Mouse (Mus musculus): ENCODE measurements around the gene Irx2. TPM values are rescaled to one million over a fixed set of nuclear protein-coding genes. Genes with fewer than 3 reads are reported as not detected.
A peak's percentile ranks its signal among the peaks of the same experiment; 100 is the strongest.

Gene Irx2
- polyA plus RNA-seq, 1 experiment, result 7.7 TPM

DNA sequence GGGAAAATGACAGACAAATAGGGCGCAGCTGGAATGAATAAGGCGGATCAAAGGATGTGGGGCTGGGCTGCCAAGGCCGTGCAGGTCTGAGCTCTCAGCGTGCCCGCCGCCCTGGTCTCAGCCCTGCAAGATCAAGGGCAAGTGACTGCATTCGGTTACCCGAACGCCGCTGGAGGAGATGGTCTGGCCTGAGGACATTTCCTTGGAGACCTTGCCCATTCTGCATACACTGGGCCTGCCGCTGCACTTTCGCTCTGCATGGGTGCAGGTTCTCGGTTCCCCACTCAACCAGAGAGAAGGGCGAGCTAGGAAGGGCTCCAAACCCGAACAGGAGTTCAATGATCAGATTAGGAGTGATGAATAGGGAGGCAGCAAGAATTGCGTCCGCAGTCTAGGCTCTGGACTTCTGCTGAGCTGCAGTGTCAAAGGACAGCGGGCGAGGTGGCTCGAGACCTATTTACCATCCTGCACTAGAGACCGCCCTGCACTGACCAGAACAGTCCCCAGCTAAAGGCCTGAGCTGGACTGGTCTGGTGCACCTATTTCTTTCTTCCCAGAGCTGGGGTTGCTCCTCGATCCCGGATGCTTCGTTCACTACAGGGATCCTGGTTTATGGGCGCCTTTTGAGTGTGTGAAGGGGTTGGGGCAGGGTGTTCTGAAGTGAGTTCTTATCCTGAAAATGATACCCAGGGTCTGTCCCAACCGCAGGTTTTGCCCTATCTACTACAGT is 9.9 kb downstream of the Irx2 start:
- Histone ChIP-seq H3K79me3 (ENCODE audit: low read depth) (no peaks in the 10 kb centered on the region), H3K4me3 (ENCODE audit: insufficient read depth, poor library complexity, severe bottlenecking) (no peak overlapping the region), H3K79me2 (ENCODE audit: control insufficient read depth, insufficient read depth) (no peaks in the 10 kb centered on the region), H3K27me3 (ENCODE audit: control insufficient read depth, insufficient read depth, insufficient read length) (no peaks in the 10 kb centered on the region), H3ac (ENCODE audit: control insufficient read depth, insufficient read length, low read depth) (no peak overlapping the region), H3K36me3 (ENCODE audit: control insufficient read depth, insufficient read depth) (no peaks in the 10 kb centered on the region)
- no peak for TF ChIP-seq CEBPB (IDR thresholded peaks at IDR 0.05; ENCODE audit: low read depth)
- no peak for TF ChIP-seq MAX (IDR thresholded peaks at IDR 0.05)

DNA sequence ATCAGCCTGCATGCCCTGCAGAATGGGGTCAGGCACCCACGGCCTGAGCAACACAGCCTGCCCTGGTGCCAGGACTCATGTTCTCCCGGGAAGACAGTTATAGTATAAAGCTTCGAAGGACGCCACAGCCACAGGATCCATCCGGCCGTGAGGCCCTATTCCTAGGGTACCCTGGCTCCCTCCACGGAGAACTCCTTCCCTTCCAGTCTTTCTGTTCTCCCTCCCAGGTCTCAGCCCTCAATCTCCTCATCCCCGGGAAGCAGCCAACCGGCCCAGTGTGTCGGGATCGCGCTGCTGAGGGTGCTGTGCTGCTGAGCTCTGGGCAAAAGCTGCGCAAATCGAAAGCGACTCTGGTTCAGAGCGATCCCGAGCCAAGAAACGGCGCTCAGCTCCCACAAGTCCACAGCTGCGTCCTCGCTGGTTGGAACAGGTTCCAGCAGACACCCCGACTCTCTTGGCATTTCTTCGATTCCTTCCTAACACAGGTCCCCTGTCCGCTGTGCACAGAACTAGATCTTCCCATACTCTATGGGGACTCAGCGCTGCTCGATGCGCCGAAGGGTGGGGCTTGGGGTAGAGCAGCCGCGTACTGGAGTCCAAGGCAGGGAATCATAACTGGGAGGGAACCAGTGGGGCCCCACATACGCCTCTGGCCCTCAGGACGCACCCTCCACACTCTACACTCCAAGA is 11.0 kb downstream of the Irx2 start:
- no peak for TF ChIP-seq USF1 (IDR thresholded peaks at IDR 0.05; ENCODE audit: low read depth)
- no peak for TF ChIP-seq MAX (IDR thresholded peaks at IDR 0.05)
- no peak for TF ChIP-seq MYOG (IDR thresholded peaks at IDR 0.05; ENCODE audit: control insufficient read depth, extremely low read depth, insufficient read length)
- no peak for TF ChIP-seq FOSL1 (IDR thresholded peaks at IDR 0.05; ENCODE audit: insufficient read depth, low read length, poor library complexity, severe bottlenecking)
- TF ChIP-seq MYOD1 (IDR thresholded peaks at IDR 0.05; ENCODE audit: control insufficient read depth, insufficient read length, low read depth), result no peak
- no peak for TF ChIP-seq CTCF (IDR thresholded peaks at IDR 0.05; ENCODE audit: control insufficient read depth, insufficient read depth, insufficient read length)
- no peak for TF ChIP-seq CEBPB (IDR thresholded peaks at IDR 0.05; ENCODE audit: low read depth)
- Histone ChIP-seq H3K79me2 (ENCODE audit: control insufficient read depth, insufficient read depth) (no peaks in the 10 kb centered on the region), H3K36me3 (ENCODE audit: control insufficient read depth, insufficient read depth) (no peaks in the 10 kb centered on the region), H3K27me3 (ENCODE audit: control insufficient read depth, insufficient read depth, insufficient read length) (no peaks in the 10 kb centered on the region), H3K79me3 (ENCODE audit: low read depth) (no peaks in the 10 kb centered on the region), H3ac (ENCODE audit: control insufficient read depth, insufficient read length, low read depth) (no peak overlapping the region), H3K4me3 (ENCODE audit: insufficient read depth, poor library complexity, severe bottlenecking) (peak overlapping the region; percentile 23)

DNA sequence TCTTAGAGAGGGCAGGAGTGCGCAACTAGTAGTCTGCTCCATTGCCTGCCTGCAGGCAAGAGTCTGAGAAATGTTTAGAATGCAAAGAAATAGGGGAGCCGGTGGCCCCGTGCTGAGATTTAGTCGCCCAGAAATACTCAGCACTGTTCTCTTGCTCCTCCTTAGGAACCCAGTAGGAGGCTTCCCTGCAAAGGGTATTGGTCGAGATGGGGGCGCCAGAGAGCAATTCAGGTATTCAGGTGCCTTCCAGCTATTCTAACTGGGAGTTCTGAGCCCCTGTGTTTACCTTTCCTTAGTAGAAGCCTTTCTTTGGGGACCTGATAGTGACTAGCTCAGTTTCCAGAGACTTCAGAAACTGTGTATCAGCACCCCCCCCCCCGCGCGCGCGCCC is 11.5 kb downstream of the Irx2 start:
- H3K4me3 ChIP-seq (ENCODE audit: insufficient read depth, poor library complexity, severe bottlenecking), result no peak overlapping the region
- H3ac ChIP-seq (ENCODE audit: control insufficient read depth, insufficient read length, low read depth), result no peak overlapping the region
- no peaks in the 10 kb centered on the region for H3K79me3 ChIP-seq (ENCODE audit: low read depth)
- TF ChIP-seq USF1 (IDR thresholded peaks at IDR 0.05; ENCODE audit: low read depth), result no peak
- TF ChIP-seq MYOG (IDR thresholded peaks at IDR 0.05; ENCODE audit: control insufficient read depth, extremely low read depth, insufficient read length), result no peak
- no peak for TF ChIP-seq CTCF (IDR thresholded peaks at IDR 0.05; ENCODE audit: control insufficient read depth, insufficient read depth, insufficient read length)
- no peak for TF ChIP-seq CEBPB (IDR thresholded peaks at IDR 0.05; ENCODE audit: low read depth)
- no peak for TF ChIP-seq MYOD1 (IDR thresholded peaks at IDR 0.05; ENCODE audit: control insufficient read depth, insufficient read length, low read depth)
- TF ChIP-seq FOSL1 (IDR thresholded peaks at IDR 0.05; ENCODE audit: insufficient read depth, low read length, poor library complexity, severe bottlenecking), result no peak
- TF ChIP-seq MAX (IDR thresholded peaks at IDR 0.05), result no peak
- no peaks in the 10 kb centered on the region for H3K27me3 ChIP-seq (ENCODE audit: control insufficient read depth, insufficient read depth, insufficient read length)
- H3K79me2 ChIP-seq (ENCODE audit: control insufficient read depth, insufficient read depth), result no peaks in the 10 kb centered on the region
- no peaks in the 10 kb centered on the region for H3K36me3 ChIP-seq (ENCODE audit: control insufficient read depth, insufficient read depth)

DNA sequence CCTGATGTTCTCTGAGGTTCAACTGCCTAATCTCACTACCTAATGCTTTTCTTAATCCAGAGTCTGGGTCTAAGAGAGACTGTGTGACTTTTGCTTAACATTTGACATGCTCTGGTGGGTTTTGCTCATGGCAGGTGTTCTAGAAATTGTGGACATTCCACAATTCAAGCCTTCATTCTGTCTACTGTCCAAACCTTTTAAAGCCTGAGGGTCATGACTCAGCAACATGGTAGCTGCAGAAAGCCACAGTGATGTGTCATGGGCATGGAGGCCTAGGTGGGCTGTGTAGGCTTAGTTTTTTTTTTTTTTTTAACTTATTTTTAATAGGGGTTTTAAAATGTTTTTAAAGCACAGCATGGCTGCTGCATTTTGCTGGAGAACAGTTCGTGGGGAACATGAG is 27.8 kb downstream of the Irx2 start:
- Histone ChIP-seq H3K36me3 (ENCODE audit: control insufficient read depth, insufficient read depth) (no peaks in the 10 kb centered on the region), H3K79me3 (ENCODE audit: low read depth) (no peaks in the 10 kb centered on the region), H3ac (ENCODE audit: control insufficient read depth, insufficient read length, low read depth) (no peak overlapping the region), H3K4me3 (ENCODE audit: insufficient read depth, poor library complexity, severe bottlenecking) (no peak overlapping the region), H3K79me2 (ENCODE audit: control insufficient read depth, insufficient read depth) (no peaks in the 10 kb centered on the region), H3K27me3 (ENCODE audit: control insufficient read depth, insufficient read depth, insufficient read length) (no peaks in the 10 kb centered on the region)
- TF ChIP-seq MYOD1 (IDR thresholded peaks at IDR 0.05; ENCODE audit: control insufficient read depth, insufficient read length, low read depth) (no peak), CTCF (IDR thresholded peaks at IDR 0.05; ENCODE audit: control insufficient read depth, insufficient read depth, insufficient read length) (no peak), MYOG (IDR thresholded peaks at IDR 0.05; ENCODE audit: control insufficient read depth, extremely low read depth, insufficient read length) (no peak), USF1 (IDR thresholded peaks at IDR 0.05; ENCODE audit: low read depth) (no peak), CEBPB (IDR thresholded peaks at IDR 0.05; ENCODE audit: low read depth) (no peak), MAX (IDR thresholded peaks at IDR 0.05) (no peak), FOSL1 (IDR thresholded peaks at IDR 0.05; ENCODE audit: insufficient read depth, low read length, poor library complexity, severe bottlenecking) (no peak)

DNA sequence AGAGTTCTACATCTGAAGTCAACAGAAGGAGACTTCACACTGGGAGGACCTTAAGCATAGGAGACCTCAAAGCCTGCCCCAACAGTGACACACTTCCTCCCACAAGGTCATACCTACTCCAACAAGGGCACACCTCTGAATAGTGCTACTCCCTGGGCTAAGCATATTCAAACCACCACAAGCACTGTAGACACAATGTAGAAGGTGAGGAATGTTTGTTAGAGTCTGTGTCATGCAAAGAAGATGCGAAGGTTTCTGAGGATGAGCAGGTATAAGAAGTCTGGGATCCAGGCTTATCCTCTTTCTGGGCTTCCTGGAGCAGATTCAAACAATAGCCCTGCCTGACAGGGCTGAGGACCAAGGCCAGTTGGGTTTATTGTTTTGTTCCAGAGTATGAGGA is 47.2 kb downstream of the Irx2 start:
- Histone ChIP-seq H3K79me3 (ENCODE audit: low read depth) (no peaks in the 10 kb centered on the region), H3K27me3 (ENCODE audit: control insufficient read depth, insufficient read depth, insufficient read length) (no peaks in the 10 kb centered on the region), H3ac (ENCODE audit: control insufficient read depth, insufficient read length, low read depth) (no peak overlapping the region), H3K4me3 (ENCODE audit: insufficient read depth, poor library complexity, severe bottlenecking) (no peak overlapping the region), H3K79me2 (ENCODE audit: control insufficient read depth, insufficient read depth) (no peaks in the 10 kb centered on the region), H3K36me3 (ENCODE audit: control insufficient read depth, insufficient read depth) (no peaks in the 10 kb centered on the region)
- no peak for TF ChIP-seq MYOG (IDR thresholded peaks at IDR 0.05; ENCODE audit: control insufficient read depth, extremely low read depth, insufficient read length)
- TF ChIP-seq CEBPB (IDR thresholded peaks at IDR 0.05; ENCODE audit: low read depth), result no peak
- no peak for TF ChIP-seq MYOD1 (IDR thresholded peaks at IDR 0.05; ENCODE audit: control insufficient read depth, insufficient read length, low read depth)
- TF ChIP-seq USF1 (IDR thresholded peaks at IDR 0.05; ENCODE audit: low read depth), result no peak
- TF ChIP-seq MAX (IDR thresholded peaks at IDR 0.05), result no peak
- no peak for TF ChIP-seq CTCF (IDR thresholded peaks at IDR 0.05; ENCODE audit: control insufficient read depth, insufficient read depth, insufficient read length)
- TF ChIP-seq FOSL1 (IDR thresholded peaks at IDR 0.05; ENCODE audit: insufficient read depth, low read length, poor library complexity, severe bottlenecking), result no peak

Data from C2C12 (cell line).